Mouse (Mus musculus) stomach, embryonic 15.5 days (tissue): ENCODE measurements at regions not wholly inside any gene's neighbourhood (a gene's known extent, or its start where the extent isn't known, plus 50 kb on each side); places are given as distances from the start of the nearest gene placed in this dataset.

Experiments
- ATAC-seq: fragments of 200-750 bp; cut with Nextera tagmentation; 2 replicates; pipeline ENCODE4 v1.8.0; 2017; ENCODE audit warnings: low read depth, moderate number of reproducible peaks, moderate TSS enrichment; ENCODE audit not compliant: insufficient read depth, low FRiP score
- H3K27ac ChIP-seq: fragments of 300-500 bp; sonication (generic); 2 replicates; pipeline ENCODE4 v1.5.1; 2015; ENCODE audit warnings: mild to moderate bottlenecking, inconsistent platforms
- H3K27me3 ChIP-seq: fragments of 300-500 bp; sonication (generic); replicated peaks from 2 replicates; pipeline ENCODE4 v1.6.1; 2015; ENCODE audit warnings: inconsistent platforms
- H3K36me3 ChIP-seq: fragments of 300-500 bp; sonication (generic); 2 replicates; pipeline ENCODE4 v1.6.1; 2015; ENCODE audit warnings: inconsistent platforms
- H3K4me1 ChIP-seq: fragments of 300-500 bp; sonication (generic); 2 replicates; pipeline ENCODE4 v1.6.1; 2015; ENCODE audit warnings: inconsistent platforms
- H3K4me2 ChIP-seq: fragments of 300-500 bp; sonication (generic); 2 replicates; pipeline ENCODE4 v1.6.1; 2015; ENCODE audit warnings: mild to moderate bottlenecking, inconsistent platforms
- H3K4me3 ChIP-seq: fragments of 300-500 bp; sonication (generic); replicated peaks from 2 replicates; pipeline ENCODE4 v1.5.1; 2015; ENCODE audit warnings: inconsistent platforms
- H3K9ac ChIP-seq: fragments of 300-500 bp; sonication (generic); 2 replicates; pipeline ENCODE4 v1.6.1; 2015; ENCODE audit warnings: inconsistent platforms
- H3K9me3 ChIP-seq: fragments of 300-500 bp; sonication (generic); 2 replicates; pipeline ENCODE4 v1.6.1; 2016; ENCODE audit warnings: inconsistent platforms
- WGBS: fragments of 180-500 bp; shearing (Covaris S2); methylation state at CpG from one replicate; pipeline ENCODE4 v1.1.7; 2015; 5-methylcytosine and 5-hydroxymethylcytosine counted together

GRCm38 (mm10) chr1:80025863-80026616, 165.1 kb upstream of the Serpine2 start:
- WGBS = 81% methylated on average over 4 of the region's 4 CpGs

DNA sequence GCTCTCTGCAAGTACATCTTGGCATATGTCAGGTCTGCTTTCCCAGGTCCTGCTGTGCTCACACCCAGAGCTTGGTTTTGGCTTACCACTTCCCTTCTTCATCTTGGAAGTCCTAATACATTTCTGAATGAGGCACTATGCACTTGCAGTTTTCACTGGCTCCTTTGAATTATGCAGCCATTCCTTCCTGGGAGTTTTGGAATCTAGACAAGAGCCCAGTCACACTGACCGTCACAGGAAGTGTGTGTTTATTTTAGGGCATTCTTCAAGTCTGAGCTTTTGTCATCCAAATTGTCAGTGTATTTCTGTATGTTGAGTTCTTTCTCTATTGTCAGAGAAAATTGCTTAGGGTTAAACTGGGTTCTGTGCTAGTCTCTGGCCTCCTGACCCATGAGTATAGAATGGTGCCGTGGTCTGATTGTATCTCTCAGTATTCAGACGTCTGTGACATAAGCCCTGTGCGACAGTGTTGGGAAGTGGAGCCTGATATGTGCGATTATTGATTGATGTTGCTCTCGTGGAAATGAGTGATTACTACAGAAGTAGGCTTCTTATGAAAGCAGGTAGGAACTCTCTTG, 162.6 kb upstream of the Serpine2 start:
- Histone ChIP-seq H3K4me3 (no peak overlapping the region), H3K27me3 (no peaks in the 10 kb centered on the region), H3K9ac (no peak overlapping the region), H3K9me3 (no peaks in the 10 kb centered on the region), H3K4me1 (0 out of 2 replicates have a peak, but pooled peaks cover 5% of the 10 kb centered on the region), H3K36me3 (no peaks in the 10 kb centered on the region), H3K4me2 (no peak overlapping the region), H3K27ac (no peak overlapping the region)
- ATAC-seq = no peak
- WGBS = 31% methylated on average over 6 of the region's 6 CpGs

More at GRCm38 (mm10) chr1:80025863-80026616, 165.1 kb upstream of the Serpine2 start:
- H3K9ac ChIP-seq = no peak overlapping the region
- H3K27me3 ChIP-seq = no peaks in the 10 kb centered on the region
- no peak overlapping the region for H3K27ac ChIP-seq
- no peaks in the 10 kb centered on the region for H3K36me3 ChIP-seq
- H3K4me2 ChIP-seq = no peak overlapping the region
- H3K4me1 ChIP-seq = 0 out of 2 replicates have a peak, but pooled peaks cover 5% of the 10 kb centered on the region
- H3K9me3 ChIP-seq = no peaks in the 10 kb centered on the region
- no peak overlapping the region for H3K4me3 ChIP-seq
- no peak for ATAC-seq

DNA sequence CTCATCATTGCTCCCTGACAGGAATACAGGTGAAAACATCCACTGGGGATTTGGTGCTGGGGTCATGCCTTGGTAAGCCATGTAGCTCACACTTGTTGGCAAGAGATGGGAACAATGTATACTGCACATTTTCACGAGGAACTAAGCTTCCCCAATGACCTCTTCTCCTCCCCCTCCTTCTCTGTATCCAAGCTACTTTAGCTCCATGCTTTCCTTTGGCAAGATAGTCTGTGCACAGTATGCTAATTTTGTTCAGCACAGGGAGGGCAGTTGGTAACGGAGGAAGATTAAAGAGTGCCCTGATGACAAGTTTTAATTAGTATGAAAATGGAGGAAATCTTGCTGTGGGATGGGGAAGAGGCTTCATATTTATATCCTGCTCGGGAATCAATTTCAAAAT, 160.9 kb upstream of the Serpine2 start:
- WGBS = 57% methylated on average over 3 of the region's 3 CpGs
- Histone ChIP-seq H3K4me3 (no peak overlapping the region), H3K27me3 (no peaks in the 10 kb centered on the region), H3K4me2 (no peak overlapping the region), H3K4me1 (0 out of 2 replicates have a peak, but pooled peaks cover 5% of the 10 kb centered on the region), H3K36me3 (no peaks in the 10 kb centered on the region), H3K9ac (no peak overlapping the region), H3K9me3 (no peaks in the 10 kb centered on the region), H3K27ac (no peak overlapping the region)
- ATAC-seq = no peak

DNA sequence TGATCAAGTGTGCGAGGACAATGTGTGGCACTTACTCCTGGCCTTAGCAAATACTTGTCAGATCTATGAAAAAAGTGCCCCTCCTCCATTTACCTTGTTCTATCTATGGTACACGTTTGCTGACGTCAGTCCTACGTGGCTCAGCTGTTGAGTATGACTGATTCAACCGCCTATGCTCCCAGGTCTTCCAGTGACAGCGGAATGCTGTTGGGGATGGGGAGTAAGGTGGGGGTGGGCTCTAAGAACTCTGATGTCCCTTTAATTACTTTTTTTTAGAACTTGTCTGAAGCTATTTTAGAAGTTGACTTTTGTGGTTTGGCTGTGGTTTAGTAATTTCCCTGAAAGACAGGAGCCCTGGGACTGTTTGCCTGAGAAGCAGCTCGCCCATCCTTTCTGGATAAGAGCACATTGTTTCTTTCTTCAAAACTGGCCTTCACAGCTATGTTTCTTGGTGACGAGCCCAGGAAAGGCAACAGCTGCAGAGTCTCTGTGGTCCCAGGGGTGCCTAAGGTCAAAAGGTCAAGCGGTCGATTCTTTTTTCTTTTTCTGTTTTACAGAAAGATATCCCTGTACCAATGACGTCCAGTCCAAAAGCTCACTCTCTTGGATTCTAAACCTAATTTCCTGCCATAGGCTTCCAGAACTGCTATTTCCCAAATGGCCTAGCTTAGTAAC, 157.5 kb upstream of the Serpine2 start:
- Histone ChIP-seq H3K4me1 (0 out of 2 replicates have a peak, but pooled peaks cover under 1% of the 10 kb centered on the region), H3K9me3 (no peaks in the 10 kb centered on the region), H3K36me3 (no peaks in the 10 kb centered on the region), H3K27me3 (no peaks in the 10 kb centered on the region), H3K27ac (no peak overlapping the region), H3K4me3 (no peak overlapping the region), H3K4me2 (no peak overlapping the region), H3K9ac (no peak overlapping the region)
- ATAC-seq = no peak; the same call in 1 of the 2 replicates
- WGBS = 51% methylated on average over 11 of the region's 11 CpGs

GRCm38 (mm10) chr1:80015474-80015873, 154.5 kb upstream of the Serpine2 start:
- H3K4me2 ChIP-seq = no peak overlapping the region
- no peak overlapping the region for H3K9ac ChIP-seq
- WGBS = 81% methylated on average over 5 of the region's 5 CpGs
- no peak overlapping the region for H3K4me3 ChIP-seq
- no peak overlapping the region for H3K27ac ChIP-seq
- H3K36me3 ChIP-seq = no peaks in the 10 kb centered on the region
- no peaks in the 10 kb centered on the region for H3K9me3 ChIP-seq
- ATAC-seq = no peak
- H3K27me3 ChIP-seq = no peaks in the 10 kb centered on the region
- H3K4me1 ChIP-seq = no peaks in the 10 kb centered on the region

DNA sequence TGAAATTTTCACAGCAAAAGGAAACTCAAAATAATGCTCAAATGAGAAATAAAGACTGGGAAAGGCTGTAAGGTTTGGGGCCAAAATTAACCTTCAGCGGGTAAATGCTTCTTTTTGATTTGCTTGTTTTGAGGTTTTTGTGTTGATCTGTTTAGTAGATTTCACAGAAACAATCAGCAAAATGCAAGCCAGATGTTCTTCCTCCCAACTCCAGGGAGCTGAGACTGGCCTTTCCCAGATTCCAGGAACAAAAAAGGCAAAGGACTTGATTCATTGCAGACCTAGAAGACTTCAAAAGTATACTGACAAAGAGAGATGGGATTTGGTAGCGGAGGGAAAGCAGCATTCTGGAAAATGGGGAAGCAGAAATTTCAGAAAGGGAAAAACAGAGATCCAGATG, 153.6 kb upstream of the Serpine2 start:
- Histone ChIP-seq H3K27ac (no peak overlapping the region), H3K4me2 (no peak overlapping the region), H3K9ac (no peak overlapping the region), H3K36me3 (no peaks in the 10 kb centered on the region), H3K9me3 (no peaks in the 10 kb centered on the region), H3K27me3 (no peaks in the 10 kb centered on the region), H3K4me1 (no peaks in the 10 kb centered on the region), H3K4me3 (no peak overlapping the region)
- ATAC-seq = no peak
- WGBS = 66% methylated on average over 2 of the region's 2 CpGs

DNA sequence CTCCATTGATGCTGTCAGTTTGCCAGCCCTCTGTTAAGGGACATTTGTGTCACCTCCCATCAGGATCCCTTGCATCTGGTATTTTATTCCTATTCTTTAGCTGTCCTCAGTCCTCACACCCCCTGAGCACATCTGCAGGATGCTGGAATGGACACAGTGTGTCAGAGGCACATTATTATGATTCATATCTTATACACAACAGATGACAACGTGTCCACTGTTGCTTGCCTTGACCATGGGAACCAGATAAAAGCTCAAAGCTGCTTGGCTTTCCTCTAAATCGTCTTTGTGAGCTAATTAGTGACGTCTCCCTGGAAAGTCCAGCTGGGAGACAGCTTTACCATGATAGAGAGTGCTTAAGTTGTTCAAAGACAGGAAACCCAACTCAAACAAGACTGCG, 149.7 kb upstream of the Serpine2 start:
- Histone ChIP-seq H3K4me1 (no peaks in the 10 kb centered on the region), H3K9me3 (no peaks in the 10 kb centered on the region), H3K27ac (no peak overlapping the region), H3K9ac (no peak overlapping the region), H3K4me2 (no peak overlapping the region), H3K27me3 (no peaks in the 10 kb centered on the region), H3K4me3 (no peak overlapping the region), H3K36me3 (no peaks in the 10 kb centered on the region)
- ATAC-seq = no peak
- WGBS = 35% methylated on average over 4 of the region's 4 CpGs

GRCm38 (mm10) chr1:79999081-79999480, 138.1 kb upstream of the Serpine2 start:
- Histone ChIP-seq H3K9ac (no peak overlapping the region), H3K4me1 (no peaks in the 10 kb centered on the region), H3K9me3 (no peaks in the 10 kb centered on the region), H3K4me2 (no peak overlapping the region), H3K27ac (no peak overlapping the region), H3K27me3 (no peaks in the 10 kb centered on the region), H3K36me3 (no peaks in the 10 kb centered on the region), H3K4me3 (no peak overlapping the region)
- WGBS = 73% methylated on average over 11 of the region's 11 CpGs
- no peak for ATAC-seq

GRCm38 (mm10) chr1:79997911-79998310, 136.9 kb upstream of the Serpine2 start:
- 90% methylated on average over 10 of the region's 10 CpGs for WGBS
- Histone ChIP-seq H3K9me3 (no peaks in the 10 kb centered on the region), H3K27me3 (no peaks in the 10 kb centered on the region), H3K27ac (no peak overlapping the region), H3K9ac (no peak overlapping the region), H3K4me2 (no peak overlapping the region), H3K4me1 (no peaks in the 10 kb centered on the region), H3K4me3 (no peak overlapping the region), H3K36me3 (no peaks in the 10 kb centered on the region)
- no peak for ATAC-seq

- 92% methylated on average over 6 of the region's 6 CpGs for WGBS
- Histone ChIP-seq H3K36me3 (no peaks in the 10 kb centered on the region), H3K4me3 (no peak overlapping the region), H3K4me2 (no peak overlapping the region), H3K27ac (no peak overlapping the region), H3K9ac (no peak overlapping the region), H3K27me3 (no peaks in the 10 kb centered on the region), H3K9me3 (no peaks in the 10 kb centered on the region), H3K4me1 (no peaks in the 10 kb centered on the region)
- no peak for ATAC-seq
Observed at GRCm38 (mm10) chr1:79997456-79997855, 136.5 kb upstream of the Serpine2 start.

GRCm38 (mm10) chr1:79984721-79985120, 123.7 kb upstream of the Serpine2 start:
- Histone ChIP-seq H3K36me3 (no peaks in the 10 kb centered on the region), H3K27me3 (no peaks in the 10 kb centered on the region), H3K4me2 (no peak overlapping the region), H3K9ac (no peak overlapping the region), H3K27ac (no peak overlapping the region), H3K4me3 (no peak overlapping the region), H3K9me3 (no peaks in the 10 kb centered on the region), H3K4me1 (no peaks in the 10 kb centered on the region)
- 71% methylated on average over 3 of the region's 3 CpGs for WGBS
- ATAC-seq = no peak

GRCm38 (mm10) chr1:79982678-79983280, 121.8 kb upstream of the Serpine2 start:
- no peaks in the 10 kb centered on the region for H3K27me3 ChIP-seq
- H3K4me2 ChIP-seq = no peak overlapping the region
- ATAC-seq = no peak
- no peaks in the 10 kb centered on the region for H3K4me1 ChIP-seq
- H3K9me3 ChIP-seq = no peaks in the 10 kb centered on the region
- H3K27ac ChIP-seq = no peak overlapping the region
- H3K9ac ChIP-seq = no peak overlapping the region
- WGBS = 56% methylated on average over 13 of the region's 13 CpGs
- H3K36me3 ChIP-seq = no peaks in the 10 kb centered on the region
- no peak overlapping the region for H3K4me3 ChIP-seq
